ENCODE assay signal across 7 mouse cellular contexts in genomic region chrX:74270902-74271551, GRCm38 (mm10). TPM values are rescaled to one million over a fixed set of nuclear protein-coding genes. Genes with fewer than 3 reads are reported as not detected.
DNase-seq lines count a peak whose midpoint lies in the region; ATAC-seq and TF ChIP-seq lines count a peak whose summit lies in the region.

No protein-coding gene starts in this region.

- TF ChIP-seq CTCF in cortical plate, adult 2 months (IDR thresholded peaks at IDR 0.05; ENCODE audit: extremely low read depth, insufficient read depth, low read length), result no peak

- peaks cover 21% of the 10 kb centered on the region for H3K79me2 ChIP-seq in macrophage (ENCODE audit: inconsistent target)

- H3K27me3 ChIP-seq in heart, embryonic 11.5 days (ENCODE audit: control insufficient read depth, insufficient read depth, low read length), result no peaks in the 10 kb centered on the region
- H3K27me3 ChIP-seq in splenic B cell, adult 2 months (ENCODE audit: control insufficient read depth, insufficient read depth, low read length, poor library complexity, severe bottlenecking), result no peaks in the 10 kb centered on the region

- no peak for TF ChIP-seq POLR2A in cortical plate, adult 2 months (IDR thresholded peaks at IDR 0.05; ENCODE audit: extremely low read depth, insufficient read depth, low read length)

- DNase-seq in urinary bladder, postnatal 14 days (ENCODE audit: low spot score), result peak; percentile 13
- DNase-seq in urinary bladder, adult 2 months (ENCODE audit: low spot score), result no peak
- DNase-seq in kidney, postnatal 14 days, result peak; percentile 36
- peak; percentile 60 for DNase-seq in splenic B cell, adult 2 months (ENCODE audit: low read depth, low spot score)

- no peak for ATAC-seq in heart, embryonic 11.5 days (replicated peaks; ENCODE audit: insufficient number of reproducible peaks, low FRiP score, low TSS enrichment)

- H3K9me3 ChIP-seq in heart, embryonic 11.5 days (replicated peaks; ENCODE audit: control insufficient read depth, low read length), result no peaks in the 10 kb centered on the region

- peak overlapping the region; percentile 65 for H3K4me2 ChIP-seq in heart, embryonic 11.5 days

- peak overlapping the region; percentile 48 for H3K4me3 ChIP-seq in cortical plate, adult 2 months (ENCODE audit: insufficient read depth, low read length)
- peak overlapping the region; percentile 60 for H3K4me3 ChIP-seq in heart, embryonic 11.5 days (ENCODE audit: low read depth, low read length)
- peak overlapping the region; percentile 72 for H3K4me3 ChIP-seq in macrophage (ENCODE audit: inconsistent target)

- 0 out of 2 replicates have a peak, but pooled peaks cover 2% of the 10 kb centered on the region for H3K4me1 ChIP-seq in cortical plate, adult 2 months (ENCODE audit: control insufficient read depth, insufficient read depth, low read length)
- H3K4me1 ChIP-seq in heart, embryonic 11.5 days (ENCODE audit: control insufficient read depth, insufficient read depth, low read length), result no peaks in the 10 kb centered on the region

- WGBS in heart, embryonic 11.5 days (ENCODE audit: insufficient replicate concordance), result 19% methylated on average over 27 of the region's 27 CpGs
- 20% methylated on average over 14 of the region's 27 CpGs for WGBS in macrophage (ENCODE audit: missing documents)

- H3K27ac ChIP-seq in cortical plate, adult 2 months (ENCODE audit: insufficient read depth, low read length), result no peak overlapping the region
- peak overlapping the region; percentile 76 for H3K27ac ChIP-seq in heart, embryonic 11.5 days (ENCODE audit: low read depth, low read length)
- H3K27ac ChIP-seq in macrophage, result peak overlapping the region; percentile 92

- no peaks in the 10 kb centered on the region for H3K36me3 ChIP-seq in heart, embryonic 11.5 days (ENCODE audit: control insufficient read depth, insufficient read depth, low read length)
- no peaks in the 10 kb centered on the region for H3K36me3 ChIP-seq in macrophage (ENCODE audit: inconsistent target)
- H3K36me3 ChIP-seq in splenic B cell, adult 2 months (ENCODE audit: control insufficient read depth, insufficient read depth, low read length, poor library complexity, severe bottlenecking), result 0 out of 2 replicates have a peak, but pooled peaks cover 1% of the 10 kb centered on the region

- peak overlapping the region; percentile 85 for H3K9ac ChIP-seq in heart, embryonic 11.5 days (ENCODE audit: low read depth, low read length)

RNA-seq across cellular contexts. Expression of gene Rpl10, which starts 0.4 kb away (rescaled TPM):
- 2,380 and 2,941 TPM in 2 replicates for polyA plus RNA-seq in urinary bladder, adult 2 months (2012; rRNA removed)
- polyA plus RNA-seq in cortical plate, adult 2 months (2012; rRNA removed), result 770 and 800 TPM in 2 replicates
- polyA plus RNA-seq in heart, embryonic 11.5 days (2014; fragmentation: Nextera tagmentation; extraction: Ambion mirVana), result 532 and 534 TPM in 2 replicates
- 100 to 1,000 TPM; 240 to 849 (median 429) TPM for total RNA-seq in macrophage (2018; cell fraction: chromatin; rRNA removed)
- total RNA-seq in macrophage (2018; cell fraction: cytosol; rRNA removed), result 1,000 to 10,000 TPM in 25 of 26 experiments, 100 to 1,000 TPM in 1; 953 to 2,648 (median 1,502) TPM
- 100 to 1,000 TPM; 320 to 785 (median 447) TPM for total RNA-seq in macrophage (2018; cell fraction: nucleus; rRNA removed)
- 1,104 to 3,117 TPM (median 2,186 TPM) in 3 replicates for polyA plus RNA-seq in macrophage (2018)

RNA-seq across cellular contexts. Expression of gene Taz, which starts 10.7 kb away (rescaled TPM):
- polyA plus RNA-seq in urinary bladder, adult 2 months (2012; rRNA removed), result 106 and 145 TPM in 2 replicates
- polyA plus RNA-seq in cortical plate, adult 2 months (2012; rRNA removed), result 83.0 and 101 TPM in 2 replicates
- 49.1 and 58.2 TPM in 2 replicates for polyA plus RNA-seq in heart, embryonic 11.5 days (2014; fragmentation: Nextera tagmentation; extraction: Ambion mirVana)
- 100 to 1,000 TPM; 104 to 317 (median 236) TPM for total RNA-seq in macrophage (2018; cell fraction: chromatin; rRNA removed)
- 10 to 100 TPM; 25.9 to 47.8 (median 34.0) TPM for total RNA-seq in macrophage (2018; cell fraction: cytosol; rRNA removed)
- total RNA-seq in macrophage (2018; cell fraction: nucleus; rRNA removed), result 100 to 1,000 TPM in 17 of 26 experiments, 10 to 100 TPM in 9; 72.1 to 202 (median 116) TPM
- 20.9 to 53.4 TPM (median 35.7 TPM) in 3 replicates for polyA plus RNA-seq in macrophage (2018)

RNA-seq across cellular contexts. Expression of gene Dnase1l1, which starts 11.1 kb away (rescaled TPM):
- polyA plus RNA-seq in urinary bladder, adult 2 months (2012; rRNA removed), result 36.1 and 44.7 TPM in 2 replicates
- polyA plus RNA-seq in cortical plate, adult 2 months (2012; rRNA removed), result 5.3 TPM in 2 replicates
- 10.5 and 11.5 TPM in 2 replicates for polyA plus RNA-seq in heart, embryonic 11.5 days (2014; fragmentation: Nextera tagmentation; extraction: Ambion mirVana)
- total RNA-seq in macrophage (2018; cell fraction: chromatin; rRNA removed), result 100 to 1,000 TPM in 22 of 26 experiments, 10 to 100 TPM in 4; 60.1 to 434 (median 170) TPM
- total RNA-seq in macrophage (2018; cell fraction: cytosol; rRNA removed), result 100 to 1,000 TPM in 14 of 26 experiments, 10 to 100 TPM in 12; 66.9 to 209 (median 135) TPM
- total RNA-seq in macrophage (2018; cell fraction: nucleus; rRNA removed), result 100 to 1,000 TPM in 25 of 26 experiments, 10 to 100 TPM in 1; 63.1 to 361 (median 189) TPM
- 142 to 185 TPM (median 160 TPM) in 3 replicates for polyA plus RNA-seq in macrophage (2018)

RNA-seq across cellular contexts. Expression of gene Emd, which starts 16.5 kb away (rescaled TPM):
- 92.6 and 98.0 TPM in 2 replicates for polyA plus RNA-seq in urinary bladder, adult 2 months (2012; rRNA removed)
- polyA plus RNA-seq in cortical plate, adult 2 months (2012; rRNA removed), result 41.9 and 43.6 TPM in 2 replicates
- 16.7 and 22.3 TPM in 2 replicates for polyA plus RNA-seq in heart, embryonic 11.5 days (2014; fragmentation: Nextera tagmentation; extraction: Ambion mirVana)
- 10 to 100 TPM in 25 of 26 experiments, 1 to 10 TPM in 1; 9.1 to 69.1 (median 18.4) TPM for total RNA-seq in macrophage (2018; cell fraction: chromatin; rRNA removed)
- 10 to 100 TPM; 30.4 to 48.0 (median 40.3) TPM for total RNA-seq in macrophage (2018; cell fraction: cytosol; rRNA removed)
- total RNA-seq in macrophage (2018; cell fraction: nucleus; rRNA removed), result 10 to 100 TPM; 13.8 to 54.6 (median 22.3) TPM
- 35.7 to 94.2 TPM (median 47.2 TPM) in 3 replicates for polyA plus RNA-seq in macrophage (2018)

RNA-seq across cellular contexts. Expression of gene Flna, which starts 21.4 kb away (rescaled TPM):
- polyA plus RNA-seq in urinary bladder, adult 2 months (2012; rRNA removed), result 5,313 and 5,579 TPM in 2 replicates
- polyA plus RNA-seq in cortical plate, adult 2 months (2012; rRNA removed), result 157 and 175 TPM in 2 replicates
- polyA plus RNA-seq in heart, embryonic 11.5 days (2014; fragmentation: Nextera tagmentation; extraction: Ambion mirVana), result 170 and 219 TPM in 2 replicates
- total RNA-seq in macrophage (2018; cell fraction: chromatin; rRNA removed), result 1,000 to 10,000 TPM in 11 of 26 experiments, 100 to 1,000 TPM in 15; 366 to 2,144 (median 988) TPM
- total RNA-seq in macrophage (2018; cell fraction: cytosol; rRNA removed), result 100 to 1,000 TPM; 108 to 279 (median 202) TPM
- 100 to 1,000 TPM; 241 to 770 (median 447) TPM for total RNA-seq in macrophage (2018; cell fraction: nucleus; rRNA removed)
- 167 to 435 TPM (median 388 TPM) in 3 replicates for polyA plus RNA-seq in macrophage (2018)
